Mouse (Mus musculus) myocyte (in vitro differentiated cells): Measurements from ENCODE around the gene Hoxc4.

Experiments used
- CEBPB ChIP-seq: IDR thresholded peaks from 2 replicates; pipeline ENCODE4 v1.6.1; 2011; ENCODE audit warnings: mild to moderate bottlenecking, moderate library complexity; ENCODE audit not compliant: poor library complexity, insufficient read depth, severe bottlenecking
- E2F4 ChIP-seq: IDR thresholded peaks from one replicate; pipeline ENCODE4 v1.6.1; 2011; ENCODE audit warnings: mild to moderate bottlenecking, control low read depth, moderate library complexity; ENCODE audit not compliant: insufficient read depth
- MAX ChIP-seq: IDR thresholded peaks from one replicate; pipeline ENCODE4 v1.6.1; 2011; ENCODE audit warnings: low read depth, mild to moderate bottlenecking, control low read depth
- MYOD1 ChIP-seq, 3 experiments: IDR thresholded peaks; one replicate each; pipeline ENCODE4 v1.6.1; 2011; ENCODE audit warnings: control low read depth in 2 of 3, low read depth in 2 of 3, mild to moderate bottlenecking in 2 of 3, moderate library complexity in 1 of 3; ENCODE audit not compliant: insufficient read length in 2 of 3, control insufficient read depth in 1 of 3
- MYOG ChIP-seq, 3 experiments: IDR thresholded peaks; one replicate each; pipeline ENCODE4 v1.6.1; 2011; ENCODE audit warnings: control low read depth in 2 of 3, low read depth in 2 of 3, mild to moderate bottlenecking in 2 of 3; ENCODE audit not compliant: insufficient read length in 2 of 3, control insufficient read depth in 1 of 3, insufficient read depth in 1 of 3
- POLR2A ChIP-seq: IDR thresholded peaks from one replicate; pipeline ENCODE4 v1.6.1; 2011; ENCODE audit warnings: low read depth, mild to moderate bottlenecking, control low read depth, moderate library complexity; ENCODE audit not compliant: insufficient read length
- POLR2AphosphoS2 ChIP-seq: IDR thresholded peaks from one replicate; pipeline ENCODE4 v1.6.1; 2011; ENCODE audit warnings: low read depth, control low read depth; ENCODE audit not compliant: insufficient read length
- REST ChIP-seq: IDR thresholded peaks from one replicate; pipeline ENCODE4 v1.6.1; 2011; ENCODE audit warnings: mild to moderate bottlenecking, control low read depth, moderate library complexity; ENCODE audit not compliant: insufficient read depth, insufficient read length
- SRF ChIP-seq: IDR thresholded peaks from one replicate; pipeline ENCODE4 v1.6.1; 2011; ENCODE audit warnings: low read depth; ENCODE audit not compliant: control insufficient read depth, insufficient read length
- TCF12 ChIP-seq: IDR thresholded peaks from one replicate; pipeline ENCODE4 v1.6.1; 2011; ENCODE audit warnings: mild to moderate bottlenecking, control low read depth; ENCODE audit not compliant: poor library complexity, insufficient read depth, severe bottlenecking
- TCF3 ChIP-seq: IDR thresholded peaks from one replicate; pipeline ENCODE4 v1.6.1; 2011; ENCODE audit warnings: low read depth, control low read depth; ENCODE audit not compliant: insufficient read length
- USF1 ChIP-seq: IDR thresholded peaks from one replicate; pipeline ENCODE4 v1.6.1; 2011; ENCODE audit warnings: low read depth, mild to moderate bottlenecking, control low read depth, moderate library complexity

GRCm38 (mm10) chr15:103002156-103002555 lies 16.6 kb upstream of the Hoxc4 start:
- TF ChIP-seq TCF12 = no peak
- TF ChIP-seq MYOD1 (IDR thresholded peaks at IDR 0.05; ENCODE audit: control insufficient read depth in 1 of 3, insufficient read length in 2 of 3, low read depth in 2 of 3) = no peak
- TF ChIP-seq REST = no peak
- no peak for TF ChIP-seq POLR2A
- no peak for TF ChIP-seq MAX
- no peak for TF ChIP-seq E2F4
- TF ChIP-seq SRF = no peak
- TF ChIP-seq USF1 = no peak
- TF ChIP-seq TCF3 = no peak
- TF ChIP-seq POLR2AphosphoS2 = no peak
- no peak for TF ChIP-seq CEBPB
- TF ChIP-seq MYOG (IDR thresholded peaks at IDR 0.05; ENCODE audit: control insufficient read depth in 1 of 3, insufficient read depth in 1 of 3, insufficient read length in 2 of 3, low read depth in 2 of 3) = no peak
